Mouse (Mus musculus): Measurements from ENCODE around the gene Cd69. TPM values are rescaled to one million over a fixed set of nuclear protein-coding genes. Genes with fewer than 3 reads are reported as not detected.
A peak's percentile ranks its signal among the peaks of the same experiment; 100 is the strongest.

Cd69 gene
- total RNA-seq, 4 experiments from 2014 or later, result 0.16 TPM; not detected in 3

- no peak for DNase-seq (ENCODE audit: low spot score)
Observed at GRCm38 (mm10) chr6:129246992-129247391, 28.2 kb downstream of the Cd69 start.

GRCm38 (mm10) chr6:129245793-129246192, 29.4 kb downstream of the Cd69 start:
- DNase-seq (ENCODE audit: low spot score), result no peak

- DNase-seq (ENCODE audit: low spot score), result no peak
Observed at GRCm38 (mm10) chr6:129241907-129242306, 33.3 kb downstream of the Cd69 start.

- no peak for DNase-seq (ENCODE audit: low spot score)
Observed at GRCm38 (mm10) chr6:129241471-129241870, 33.8 kb downstream of the Cd69 start.

GRCm38 (mm10) chr6:129239564-129240248, 35.5 kb downstream of the Cd69 start:
- no peak for DNase-seq (ENCODE audit: low spot score)

- no peak for DNase-seq (ENCODE audit: low spot score)
Observed at GRCm38 (mm10) chr6:129238275-129239038, 36.8 kb downstream of the Cd69 start.

GRCm38 (mm10) chr6:129237350-129238274, 37.6 kb downstream of the Cd69 start:
- DNase-seq (ENCODE audit: low spot score), result peak; percentile 92

GRCm38 (mm10) chr6:129236652-129237342, 38.4 kb downstream of the Cd69 start:
- DNase-seq (ENCODE audit: low spot score), result no peak

- peak; percentile 73 for DNase-seq (ENCODE audit: low spot score)
Observed at GRCm38 (mm10) chr6:129235855-129236461, 39.3 kb downstream of the Cd69 start.

- DNase-seq (ENCODE audit: low spot score), result no peak
Observed at GRCm38 (mm10) chr6:129234456-129235360, 40.5 kb downstream of the Cd69 start.

- no peak for DNase-seq (ENCODE audit: low spot score)
Observed at GRCm38 (mm10) chr6:129233955-129234369, 41.3 kb downstream of the Cd69 start.

- DNase-seq (ENCODE audit: low spot score), result no peak
Observed at GRCm38 (mm10) chr6:129233366-129233954, 41.8 kb downstream of the Cd69 start.

- peak; percentile 84 for DNase-seq (ENCODE audit: low spot score)
Observed at GRCm38 (mm10) chr6:129232842-129233205, 42.4 kb downstream of the Cd69 start.

- DNase-seq (ENCODE audit: low spot score), result no peak
Observed at GRCm38 (mm10) chr6:129232005-129232841, 43.0 kb downstream of the Cd69 start.

- DNase-seq (ENCODE audit: low spot score), result peak; percentile 89
Observed at GRCm38 (mm10) chr6:129229774-129230578, 45.3 kb downstream of the Cd69 start.

- DNase-seq (ENCODE audit: low spot score), result no peak
Observed at GRCm38 (mm10) chr6:129228935-129229773, 46.1 kb downstream of the Cd69 start.

GRCm38 (mm10) chr6:129225078-129225477, 50.2 kb downstream of the Cd69 start:
- DNase-seq (ENCODE audit: low spot score), result no peak

All from heart, adult 8-10 months (tissue).